Mouse (Mus musculus): ENCODE data around the gene Mief2. TPM values are rescaled to one million over a fixed set of nuclear protein-coding genes. Genes with fewer than 3 reads are reported as not detected.

Mief2 gene
- total and polyA plus RNA-seq, 3 experiments: 13.4 to 14.6 TPM; not detected in 1

GRCm38 (mm10) chr11:60774841-60775240 is 46.6 kb downstream of the Mief2 start (continued):
- peak; percentile 73; the same call in 1 of the 2 replicates for TF ChIP-seq ETS1 (IDR thresholded peaks at IDR 0.05; ENCODE audit: low read depth, low read length)

- Histone ChIP-seq H3K4me1 (ENCODE audit: control insufficient read depth in 1 of 2, insufficient read depth in 2 of 2, low read length in 2 of 2) (peaks cover 0 to 44% of the 10 kb centered on the region in 2 experiments; a peak in 3 of 4 replicates), H3K27ac (ENCODE audit: control insufficient read depth, low read depth, low read length) (no peak overlapping the region)
Measured at GRCm38 (mm10) chr11:60775578-60775977, 47.4 kb downstream of the Mief2 start.

DNA sequence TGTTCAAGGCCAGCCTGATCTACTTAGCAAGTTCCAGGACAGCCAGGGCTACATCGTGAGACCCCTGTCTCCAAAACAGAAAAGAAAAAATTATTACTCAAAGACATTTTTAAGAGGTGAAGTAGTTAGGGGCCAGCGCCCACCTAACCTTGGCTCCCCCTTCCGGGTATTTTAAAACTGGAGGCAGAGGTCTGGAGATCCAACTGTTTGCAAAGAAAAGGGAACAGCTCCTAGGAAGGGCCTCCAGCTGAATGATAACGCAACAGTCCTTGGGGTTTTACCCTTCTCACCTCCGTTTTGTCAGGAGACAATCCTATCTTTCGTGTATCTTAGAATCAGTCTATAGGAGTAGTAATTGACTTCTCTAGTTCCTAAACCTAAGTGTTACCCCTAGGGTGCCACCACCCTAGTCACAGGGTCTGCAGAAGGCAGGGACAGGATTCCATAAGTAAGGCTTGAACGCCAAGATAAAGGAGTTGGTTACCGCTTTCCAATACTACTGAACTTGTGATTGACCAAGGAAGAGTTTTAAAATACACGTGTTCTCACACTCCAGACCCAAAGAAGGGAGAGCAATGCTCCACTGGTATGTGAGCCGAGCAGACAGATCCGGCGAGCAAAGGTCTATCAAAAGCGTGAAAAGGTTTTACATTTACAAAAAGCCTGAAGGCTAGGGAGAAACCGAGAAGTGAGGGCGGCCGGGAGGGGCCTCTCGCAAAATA is 48.1 kb downstream of the Mief2 start:
- H3K27ac ChIP-seq (ENCODE audit: control insufficient read depth, low read depth, low read length): peak overlapping the region; percentile 87
- H3K27me3 ChIP-seq (ENCODE audit: control insufficient read depth in 1 of 2, insufficient read depth in 2 of 2, low read length in 2 of 2): no peaks in the 10 kb centered on the region
- peaks cover 2 to 50% of the 10 kb centered on the region in 2 experiments; a peak in 3 of 4 replicates for H3K4me1 ChIP-seq (ENCODE audit: control insufficient read depth in 1 of 2, insufficient read depth in 2 of 2, low read length in 2 of 2)
- H3K9ac ChIP-seq (ENCODE audit: control insufficient read depth, low read depth, low read length, poor library complexity, severe bottlenecking): peak overlapping the region; percentile 77
- peaks cover 0 to 55% of the 10 kb centered on the region in 2 experiments; a peak in 2 of 4 replicates for H3K36me3 ChIP-seq (ENCODE audit: control insufficient read depth in 1 of 2, insufficient read depth in 2 of 2, low read length in 2 of 2)
- no peak; the same call in 1 of the 2 replicates for TF ChIP-seq MAZ (IDR thresholded peaks at IDR 0.05; ENCODE audit: low read depth, low read length)
- peak; percentile 50; the same call in 1 of the 2 replicates for TF ChIP-seq MAX (IDR thresholded peaks at IDR 0.05; ENCODE audit: low read length)
- TF ChIP-seq ELF1 (IDR thresholded peaks at IDR 0.05; ENCODE audit: low read depth, low read length): 0 out of 2 replicates have a peak, but pooled peaks have one; percentile 30
- TF ChIP-seq CHD1 (IDR thresholded peaks at IDR 0.05; ENCODE audit: low read depth, low read length): 0 out of 2 replicates have a peak, but pooled peaks have one; percentile 6
- 0 out of 2 replicates have a peak, but pooled peaks have one; percentile 28 for TF ChIP-seq ZKSCAN1 (IDR thresholded peaks at IDR 0.05; ENCODE audit: low read depth, low read length)
- TF ChIP-seq EP300 (IDR thresholded peaks at IDR 0.05; ENCODE audit: low read depth in 1 of 2, low read length in 2 of 2): peak in 1 of 2 experiments; percentile 21; a peak in 1 of 4 replicates
- TF ChIP-seq GATA1 (IDR thresholded peaks at IDR 0.05; ENCODE audit: low read depth, low read length): peak; percentile 37; the same call in 1 of the 2 replicates
- TF ChIP-seq POLR2AphosphoS2 (IDR thresholded peaks at IDR 0.05; ENCODE audit: low read length): no peak
- H3K4me3 ChIP-seq (ENCODE audit: control insufficient read depth in 1 of 2, insufficient read depth in 1 of 2, low read depth in 2 of 2, low read length in 2 of 2): peak overlapping the region; percentile 73 to 82
- DNase-seq (ENCODE audit: low read depth, low spot score): no peak
- no peaks in the 10 kb centered on the region for H3K9me3 ChIP-seq (replicated peaks; ENCODE audit: insufficient read depth, low read length)
- H3K79me2 ChIP-seq (ENCODE audit: control insufficient read depth, insufficient read depth, low read length, poor library complexity): peaks cover 79% of the 10 kb centered on the region

More at GRCm38 (mm10) chr11:60775578-60775977, 47.4 kb downstream of the Mief2 start:
- Histone ChIP-seq H3K79me2 (ENCODE audit: control insufficient read depth, insufficient read depth, low read length, poor library complexity) (peaks cover 74% of the 10 kb centered on the region), H3K4me3 (ENCODE audit: control insufficient read depth in 1 of 2, insufficient read depth in 1 of 2, low read depth in 2 of 2, low read length in 2 of 2) (peak overlapping the region; percentile 73 to 82), H3K9ac (ENCODE audit: control insufficient read depth, low read depth, low read length, poor library complexity, severe bottlenecking) (peak overlapping the region; percentile 77), H3K9me3 (replicated peaks; ENCODE audit: insufficient read depth, low read length) (no peaks in the 10 kb centered on the region), H3K27me3 (ENCODE audit: control insufficient read depth in 1 of 2, insufficient read depth in 2 of 2, low read length in 2 of 2) (no peaks in the 10 kb centered on the region), H3K36me3 (ENCODE audit: control insufficient read depth in 1 of 2, insufficient read depth in 2 of 2, low read length in 2 of 2) (peaks cover 0 to 50% of the 10 kb centered on the region in 2 experiments; a peak in 2 of 4 replicates)
- no peak for DNase-seq (ENCODE audit: low read depth, low spot score)
- TF ChIP-seq MXI1 (IDR thresholded peaks at IDR 0.05; ENCODE audit: low read depth, low read length) (no peak), UBTF (IDR thresholded peaks at IDR 0.05; ENCODE audit: borderline replicate concordance, insufficient read depth, low read depth, low read length) (no peak), ETS1 (IDR thresholded peaks at IDR 0.05; ENCODE audit: low read depth, low read length) (no peak), ZMIZ1 (IDR thresholded peaks at IDR 0.05; ENCODE audit: low read depth, low read length) (no peak), TCF12 (IDR thresholded peaks at IDR 0.05; ENCODE audit: low read depth, low read length) (no peak), CHD2 (IDR thresholded peaks at IDR 0.05; ENCODE audit: low read length) (no peak), MYC (IDR thresholded peaks at IDR 0.05; ENCODE audit: low read depth, low read length) (no peak), E2F4 (IDR thresholded peaks at IDR 0.05; ENCODE audit: borderline replicate concordance, low read depth, low read length) (no peak), CHD1 (IDR thresholded peaks at IDR 0.05; ENCODE audit: low read depth, low read length) (no peak), MAX (IDR thresholded peaks at IDR 0.05; ENCODE audit: low read length) (no peak), POLR2AphosphoS2 (IDR thresholded peaks at IDR 0.05; ENCODE audit: low read length) (no peak), ZKSCAN1 (IDR thresholded peaks at IDR 0.05; ENCODE audit: low read depth, low read length) (no peak), NELFE (IDR thresholded peaks at IDR 0.05; ENCODE audit: low read depth, low read length) (no peak), MAZ (IDR thresholded peaks at IDR 0.05; ENCODE audit: low read depth, low read length) (no peak), MAFK (IDR thresholded peaks at IDR 0.05; ENCODE audit: borderline replicate concordance, low read depth, low read length) (no peak), EP300 (IDR thresholded peaks at IDR 0.05; ENCODE audit: low read depth in 1 of 2, low read length in 2 of 2) (no peak), TAL1 (IDR thresholded peaks at IDR 0.05; ENCODE audit: low read length) (no peak), MYB (IDR thresholded peaks at IDR 0.05; ENCODE audit: low read depth, low read length) (no peak)

All from MEL (cell line).